Mouse (Mus musculus) cerebellum, postnatal 4 days (tissue): ENCODE measurements around the gene Rnf130.
A peak's percentile ranks its signal among the peaks of the same experiment; 100 is the strongest.

ENCODE experiments used
- DNase-seq, 2 experiments: peaks; one replicate each; pipeline ENCODE4 v3.0.0; 2022; ENCODE audit warnings: low spot score in 2 of 2, mixed read lengths in 1 of 2

Rnf130 gene

GRCm38 (mm10) chr11:50024833-50025720, at the start of gene Rnf130:
TSS of gene Rnf130 (plus strand) at chr11:50025346.
- peak; percentile 91 to 97 for DNase-seq

GRCm38 (mm10) chr11:49977963-49978568, 47.1 kb upstream of the Rnf130 start:
- no peak for DNase-seq

DNA sequence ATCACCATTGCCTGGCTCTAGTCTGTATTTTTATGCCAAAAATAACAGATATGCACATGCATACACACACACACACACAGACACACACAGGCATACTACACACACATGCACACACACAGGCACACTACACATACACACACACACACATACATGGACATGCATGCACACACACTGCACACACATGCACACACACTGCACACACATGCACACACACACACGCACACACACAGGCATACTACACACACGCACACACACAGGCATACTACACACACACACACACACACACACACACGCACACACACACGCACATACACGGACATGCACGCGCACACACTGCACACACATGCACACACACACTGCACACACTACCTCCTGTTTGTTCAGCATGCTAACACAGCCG, 46.2 kb upstream of the Rnf130 start:
- DNase-seq: no peak

DNA sequence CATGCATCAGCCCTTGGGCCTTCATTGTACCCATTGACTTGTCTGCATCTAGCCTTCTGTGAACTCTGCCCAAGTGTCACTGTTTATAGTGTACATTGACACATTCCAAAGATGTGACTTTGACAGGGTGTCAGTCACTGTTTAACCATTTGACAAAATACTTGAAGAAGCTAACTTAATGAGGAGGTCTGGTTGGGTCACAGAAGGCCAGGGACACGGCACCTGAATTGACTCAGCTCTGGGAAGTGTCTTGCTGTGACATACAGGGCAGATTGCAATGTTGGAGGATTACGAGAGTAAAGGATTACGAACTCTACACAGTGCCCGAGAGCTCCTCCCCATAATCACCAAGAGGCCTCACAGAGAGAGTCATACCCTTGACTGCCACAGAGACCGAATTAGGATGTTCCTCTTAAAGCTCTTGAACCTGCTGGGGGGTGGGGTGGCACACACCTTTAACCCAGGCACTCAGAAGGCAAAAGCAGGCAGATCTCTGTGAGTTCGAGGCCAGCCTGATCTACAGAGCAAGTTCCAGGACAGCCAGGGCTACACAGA, 44.4 kb upstream of the Rnf130 start:
- no peak for DNase-seq

DNA sequence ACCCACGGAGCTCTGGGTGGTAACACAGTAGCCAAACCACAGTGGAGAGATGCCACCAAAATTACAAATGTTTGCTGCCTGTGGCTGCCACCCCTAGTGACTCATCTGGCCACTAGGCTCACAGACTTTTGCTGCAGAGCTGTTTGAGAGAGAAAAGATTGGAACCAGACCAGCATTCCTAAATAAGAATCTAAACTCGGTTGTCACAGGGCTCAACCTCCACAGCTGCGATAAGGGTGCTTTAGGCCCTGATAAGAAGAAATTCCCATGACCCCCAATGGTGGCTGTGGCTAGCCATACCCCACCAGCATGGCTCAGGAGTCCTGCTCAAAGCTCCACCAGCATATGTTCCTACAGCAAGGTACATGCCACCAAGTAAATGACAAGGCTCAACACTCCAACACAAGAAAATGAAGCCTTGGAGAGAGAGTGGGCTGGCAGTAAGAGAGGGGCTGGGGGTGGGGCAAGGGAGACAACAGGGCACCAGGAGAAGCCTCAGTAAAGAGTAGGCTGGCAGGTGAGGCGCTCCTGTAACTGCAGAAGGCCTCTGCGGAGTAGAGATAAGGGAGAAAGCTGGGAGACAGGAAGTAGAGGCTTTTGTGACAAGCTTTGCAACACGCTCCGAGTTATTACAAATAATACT, 43.7 kb upstream of the Rnf130 start:
- DNase-seq: no peak

- DNase-seq: no peak
These were observed 43.1 kb upstream of the Rnf130 start for GRCm38 (mm10) chr11:49982094-49982493.

DNA sequence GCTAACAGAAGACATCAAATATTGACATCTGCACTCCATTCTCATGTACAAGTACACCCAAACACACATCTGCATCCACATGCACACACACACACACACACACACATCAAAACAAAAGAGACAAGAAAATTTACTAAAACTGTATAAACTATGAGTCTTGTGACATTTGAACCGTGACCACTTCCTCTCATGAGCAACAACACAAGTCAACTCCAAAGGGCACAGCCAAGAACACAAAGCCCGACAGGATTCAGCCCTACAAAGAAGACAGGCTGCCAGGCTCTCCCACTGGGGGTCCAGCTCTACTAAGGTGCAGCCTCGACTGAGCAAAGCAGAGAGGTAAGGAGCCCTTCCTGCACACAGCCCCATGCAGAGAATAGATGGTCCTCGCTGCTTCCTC, 42.3 kb upstream of the Rnf130 start:
- DNase-seq: no peak

DNA sequence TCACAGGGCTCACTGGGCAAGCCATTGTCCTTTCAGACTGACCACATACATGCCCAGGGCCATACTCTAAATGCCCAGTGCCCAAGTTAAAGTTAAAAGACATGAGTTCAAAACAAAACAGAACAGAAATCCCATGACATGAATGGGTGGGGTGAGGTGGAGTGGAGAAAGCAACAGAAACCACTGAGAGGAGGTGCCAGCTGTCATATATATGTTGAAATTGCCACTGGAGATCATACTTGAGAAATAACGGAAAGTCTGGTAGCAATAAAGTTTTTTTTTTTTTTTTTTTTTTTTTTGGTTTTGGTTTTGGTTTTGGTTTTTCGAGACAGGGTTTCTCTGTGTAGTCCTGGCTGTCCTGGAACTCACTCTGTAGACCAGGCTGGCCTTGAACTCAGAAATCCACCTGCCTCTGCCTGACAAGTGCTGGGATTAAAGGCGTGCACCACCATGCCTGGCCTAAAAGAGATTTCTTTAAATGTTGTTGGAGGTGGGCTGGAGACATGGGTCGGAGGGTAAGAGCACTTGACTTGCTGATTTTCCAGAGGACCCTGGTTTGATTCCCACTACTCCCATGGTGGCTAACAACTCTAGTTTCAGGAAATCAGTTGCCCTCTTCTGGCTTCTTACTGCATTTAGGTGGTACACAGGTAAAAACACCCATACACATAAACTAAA, 41.1 kb upstream of the Rnf130 start:
- no peak for DNase-seq

DNA sequence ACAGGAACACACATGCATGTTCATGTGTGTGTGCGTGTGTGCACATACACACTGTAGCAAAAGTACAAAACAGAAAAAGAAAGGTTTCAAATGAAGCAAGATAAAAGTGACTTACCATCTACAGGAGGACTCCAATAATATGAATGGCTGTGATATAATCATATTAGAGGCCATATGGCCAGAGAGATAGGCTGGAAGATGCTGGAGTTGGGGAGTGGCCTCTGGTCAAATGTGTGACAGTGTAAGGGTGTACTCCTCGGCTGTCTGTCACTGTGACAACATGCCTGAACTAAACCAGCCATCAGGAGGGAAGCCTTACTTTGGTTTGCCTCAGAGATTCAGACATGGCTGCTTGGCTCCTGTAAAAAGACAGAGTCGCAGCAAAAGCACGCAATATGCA, 40.1 kb upstream of the Rnf130 start:
- no peak for DNase-seq

DNA sequence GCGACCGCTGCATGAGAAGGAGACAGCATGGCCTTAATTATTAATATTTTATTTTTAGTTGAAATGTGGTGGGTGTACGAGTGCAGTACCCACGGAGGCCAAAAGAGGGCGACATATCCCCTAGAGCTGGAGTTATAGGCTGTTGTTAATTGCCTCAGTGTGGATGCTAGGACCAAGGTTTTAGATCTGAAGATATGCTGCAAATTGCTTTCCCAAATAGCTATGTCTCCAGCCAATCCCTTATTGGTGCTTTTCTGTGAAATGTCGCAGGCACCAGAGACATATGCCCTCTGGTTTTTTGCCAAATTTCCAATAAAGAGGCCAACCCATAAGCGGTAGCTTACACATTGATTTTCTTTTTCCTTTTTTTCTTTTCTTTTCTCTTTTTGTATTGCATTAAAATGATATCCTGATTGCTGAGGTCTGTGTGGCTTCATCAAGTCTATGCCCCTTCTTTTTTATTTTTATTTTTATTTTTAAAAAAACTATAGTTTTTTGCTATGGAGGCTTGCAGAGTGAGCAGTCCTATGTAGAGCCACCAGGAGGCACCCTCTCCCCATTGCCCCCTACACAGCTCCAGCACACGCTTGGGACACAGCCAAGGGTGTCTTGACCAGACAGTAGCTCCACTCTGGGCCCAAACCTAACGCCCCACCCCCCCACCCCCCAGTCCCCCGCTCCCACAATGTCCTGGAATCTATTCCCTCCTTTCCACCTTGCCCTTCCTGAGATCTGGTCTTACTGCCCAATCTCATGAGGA, 38.7 kb upstream of the Rnf130 start:
- DNase-seq: peak in 1 of 2 experiments; percentile 66

GRCm38 (mm10) chr11:49994536-49994935, 30.6 kb upstream of the Rnf130 start:
- no peak for DNase-seq

DNA sequence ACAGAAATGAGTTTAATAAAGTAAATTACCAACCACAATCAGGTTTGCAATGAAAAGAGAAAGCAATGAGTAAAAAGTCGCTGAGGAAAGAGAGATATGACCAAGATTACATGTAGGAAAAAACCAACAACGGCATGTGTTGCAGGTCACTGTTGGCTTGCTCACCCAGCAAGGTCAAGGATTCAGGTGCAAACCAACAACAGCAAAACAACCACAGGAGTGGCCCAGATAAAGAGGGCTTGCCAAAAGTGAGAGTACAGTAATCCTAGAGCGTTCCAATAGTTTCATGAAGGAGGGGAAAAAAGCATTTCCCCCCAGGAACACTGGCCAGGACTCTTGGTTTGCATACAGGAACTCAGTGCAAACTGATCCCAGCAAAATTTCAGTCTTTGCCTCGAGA, 28.7 kb upstream of the Rnf130 start:
- no peak for DNase-seq

GRCm38 (mm10) chr11:49997321-49997720, 27.8 kb upstream of the Rnf130 start:
- DNase-seq: no peak

GRCm38 (mm10) chr11:50002853-50003252, 22.3 kb upstream of the Rnf130 start:
- DNase-seq: no peak

DNA sequence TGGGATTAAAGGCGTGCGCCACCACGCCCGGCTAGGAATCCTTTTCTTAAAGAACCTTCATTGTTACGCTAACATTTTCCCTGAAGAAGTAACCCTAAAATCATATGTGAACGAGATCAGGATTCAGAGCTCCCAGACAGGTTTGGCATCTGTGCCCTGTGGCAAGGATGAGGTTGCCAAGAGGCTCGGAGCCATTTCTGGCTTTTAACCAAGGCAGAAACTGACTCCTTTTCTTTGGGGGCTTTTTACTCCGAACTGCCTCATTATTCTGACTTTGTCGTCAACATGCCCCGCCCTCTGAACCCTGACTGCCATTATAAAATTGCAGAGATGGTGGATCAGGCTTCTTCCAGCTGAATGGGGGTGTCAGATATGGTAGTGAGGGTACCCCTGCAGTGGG, 17.4 kb upstream of the Rnf130 start:
- peak in 1 of 2 experiments; percentile 10 for DNase-seq

- DNase-seq: no peak
These were observed 16.9 kb upstream of the Rnf130 start for GRCm38 (mm10) chr11:50008231-50008630.

- no peak for DNase-seq
These were observed 12.1 kb upstream of the Rnf130 start for GRCm38 (mm10) chr11:50013016-50013415.

DNA sequence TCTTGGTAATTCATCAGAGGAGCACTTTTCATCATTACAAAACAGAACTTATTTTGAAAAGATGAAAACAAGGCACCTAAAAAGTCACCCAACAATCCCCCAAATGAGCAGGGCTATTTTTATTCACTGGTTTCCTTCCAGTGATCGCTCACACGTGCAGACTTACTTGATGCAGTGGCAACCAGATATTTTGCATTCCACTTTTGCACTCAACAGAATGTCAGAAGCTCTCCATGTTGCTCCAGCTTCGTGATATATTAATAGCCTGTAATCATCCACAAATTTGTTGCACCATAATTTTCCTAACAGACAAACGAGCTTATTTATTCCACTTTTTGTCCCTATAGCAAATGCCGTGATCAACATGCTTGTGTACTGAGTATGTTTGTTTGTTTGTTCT, 8.6 kb upstream of the Rnf130 start:
- no peak for DNase-seq

DNA sequence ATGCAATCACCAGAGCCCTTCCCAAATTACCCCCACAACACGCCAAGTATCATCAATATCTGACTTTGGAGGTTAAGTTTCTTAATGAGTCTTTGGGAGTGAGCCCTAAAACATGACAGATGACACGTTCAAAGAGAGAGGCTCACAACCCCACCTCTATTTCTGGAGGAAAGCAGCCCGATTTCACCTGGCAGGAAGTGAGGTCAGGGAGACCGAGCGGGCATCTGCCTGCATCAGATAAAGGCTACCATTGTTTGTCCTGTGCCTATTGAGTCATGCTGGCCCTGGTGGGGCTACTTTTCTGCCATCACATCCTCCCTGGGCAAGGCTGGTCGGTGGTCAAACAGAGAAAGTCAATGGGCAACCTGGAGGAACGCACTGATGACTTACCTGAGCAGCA, 7.6 kb upstream of the Rnf130 start:
- no peak for DNase-seq

DNA sequence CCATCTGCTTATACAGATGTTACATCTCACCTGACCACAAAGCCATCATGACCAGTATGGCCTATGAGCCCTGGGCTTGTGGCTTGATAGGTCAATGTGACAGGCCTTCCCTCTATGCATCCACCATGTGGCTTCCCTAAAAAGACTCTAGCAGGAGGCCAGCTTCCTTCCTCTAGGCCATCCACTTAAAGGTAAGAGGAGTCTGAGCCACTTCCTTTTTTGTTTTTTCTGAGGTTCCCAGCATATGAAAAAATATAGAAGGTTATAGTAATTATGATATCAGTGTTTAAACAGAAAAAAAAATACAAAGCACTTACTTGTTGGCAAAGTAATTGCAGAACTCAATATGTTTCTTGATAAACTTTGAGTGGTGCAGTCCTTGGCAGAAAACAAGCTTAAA, 6.3 kb upstream of the Rnf130 start:
- no peak for DNase-seq

- no peak for DNase-seq
These were observed 3.1 kb upstream of the Rnf130 start for GRCm38 (mm10) chr11:50022085-50022484.
